Mouse (Mus musculus): Measurements from ENCODE around the gene Pfkl.

DNA sequence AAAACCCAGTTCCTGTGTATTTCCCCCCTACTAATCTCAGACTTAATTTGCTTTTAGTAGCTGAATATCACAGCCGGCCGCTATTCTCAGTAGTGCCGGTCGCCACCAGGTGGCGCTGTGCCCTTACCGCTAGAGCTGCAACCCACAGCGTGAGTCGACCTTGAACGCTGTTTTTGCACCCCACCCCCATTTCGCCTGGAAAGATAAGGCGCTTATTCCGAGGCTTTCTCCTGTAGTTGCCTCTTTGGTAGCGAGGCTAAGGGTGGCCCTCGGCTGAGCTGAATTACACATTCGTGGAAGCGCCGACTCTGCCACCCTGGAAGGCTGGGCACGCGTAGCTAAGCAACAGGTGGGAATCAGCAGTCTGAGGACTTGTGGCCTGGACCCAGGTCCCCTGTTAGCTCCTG is 8.9 kb upstream of the Pfkl start:
- TF ChIP-seq CTCF (IDR thresholded peaks at IDR 0.05; ENCODE audit: extremely low read depth, insufficient read depth, insufficient read length, insufficient replicate concordance) (peak; percentile 97), POLR2A (IDR thresholded peaks at IDR 0.05; ENCODE audit: low read depth, low read length) (no peak)
